Mouse (Mus musculus) lung, postnatal 0 days (tissue): Measurements from ENCODE around the gene Bnc2.

Source experiments
- CTCF ChIP-seq: IDR thresholded peaks from 2 replicates; pipeline ENCODE4 v1.5.1; 2016; ENCODE audit warnings: antibody characterized with exemption, mild to moderate bottlenecking
- EP300 ChIP-seq: IDR thresholded peaks from 2 replicates; pipeline ENCODE4 v1.6.1; 2016; ENCODE audit warnings: antibody characterized with exemption, mild to moderate bottlenecking, control low read depth

DNA sequence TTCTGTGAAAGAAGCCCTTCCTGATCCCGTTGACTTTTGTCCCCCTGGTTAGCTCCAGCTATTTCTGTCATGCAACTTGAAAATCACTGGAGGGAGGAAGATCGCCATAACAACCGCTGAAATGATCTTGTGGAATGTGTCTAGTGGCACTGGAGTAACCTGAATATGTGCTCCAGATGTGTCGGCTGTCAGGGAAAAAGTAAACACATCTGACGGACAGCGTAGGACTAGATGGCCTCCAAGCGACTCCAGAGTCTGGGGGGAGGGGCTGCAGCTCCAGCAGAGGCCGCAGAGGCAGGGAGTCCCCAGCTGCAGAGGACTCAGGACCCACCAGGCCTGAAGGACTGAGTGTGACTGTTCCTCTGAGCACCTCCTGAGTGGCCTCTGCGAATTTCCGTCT lies 37.4 kb downstream of the Bnc2 start:
- 0 out of 2 replicates have a peak, but pooled peaks have one; percentile 20 for TF ChIP-seq EP300
- TF ChIP-seq CTCF, result no peak
